Mouse (Mus musculus): ENCODE data around the gene Chst14.

DNA sequence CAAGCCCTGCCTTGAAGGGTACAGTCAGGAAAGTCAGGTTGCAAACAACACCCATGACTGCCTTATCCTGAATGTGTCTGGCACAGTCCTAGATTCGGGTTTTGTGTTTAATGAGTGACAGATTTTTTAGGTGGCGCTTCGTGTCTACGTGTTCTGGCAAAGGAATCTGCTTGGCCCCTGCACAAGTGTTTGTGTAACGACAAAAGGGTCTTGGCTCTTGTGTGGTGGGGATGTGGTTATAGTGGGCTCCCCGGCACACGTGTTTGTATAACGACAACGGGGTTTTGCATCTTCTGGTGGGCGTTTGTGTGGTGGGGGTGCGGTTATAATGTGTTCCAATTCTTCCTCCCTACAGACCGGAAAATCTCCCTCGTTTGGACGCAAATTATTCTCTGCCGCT, 49.6 kb downstream of the Chst14 start:
- TF ChIP-seq POLR2A (IDR thresholded peaks at IDR 0.05; ENCODE audit: control insufficient read depth, low read depth, low read length) (no peak), CTCF (IDR thresholded peaks at IDR 0.05; ENCODE audit: control insufficient read depth, insufficient read depth, insufficient replicate concordance, low read depth, low read length) (no peak)
